Mouse (Mus musculus) cerebellum, adult 2 months (tissue): ENCODE results near the gene Hoxc10. TPM values are rescaled to one million over a fixed set of nuclear protein-coding genes. Genes with fewer than 3 reads are reported as not detected.

Experiments
- DNase-seq, 2 experiments: peaks; one replicate each; pipeline ENCODE4 v3.0.0; 2021
- H3K27ac ChIP-seq: fragments of 200-500 bp; 2 replicates; pipeline ENCODE4 v1.5.1; 2012; ENCODE audit warnings: low read length, control low read depth, inconsistent platforms; ENCODE audit not compliant: insufficient read depth
- H3K27me3 ChIP-seq: fragments of 200-500 bp; 2 replicates; pipeline ENCODE4 v1.6.1; 2012; ENCODE audit warnings: inconsistent platforms, mild to moderate bottlenecking, low read length, moderate library complexity; ENCODE audit not compliant: control insufficient read depth, insufficient read depth
- H3K4me1 ChIP-seq: fragments of 200-500 bp; 2 replicates; pipeline ENCODE4 v1.6.1; 2011; ENCODE audit warnings: low read length; ENCODE audit not compliant: control insufficient read depth, insufficient read depth
- H3K4me3 ChIP-seq: fragments of 200-500 bp; replicated peaks from 2 replicates; pipeline ENCODE3; 2011; ENCODE audit warnings: mild to moderate bottlenecking, low read depth, low read length, control low read depth; ENCODE audit not compliant: insufficient read depth
- CTCF ChIP-seq: fragments of 200-500 bp; IDR thresholded peaks from 2 replicates; pipeline ENCODE4 v1.5.1; 2011; ENCODE audit warnings: low read depth, mild to moderate bottlenecking, control low read depth, low read length, moderate library complexity, borderline replicate concordance; ENCODE audit not compliant: insufficient read depth
- POLR2A ChIP-seq: fragments of 200-500 bp; IDR thresholded peaks from 2 replicates; pipeline ENCODE4 v1.6.1; 2011; ENCODE audit warnings: low read length, control low read depth, borderline replicate concordance; ENCODE audit not compliant: insufficient read depth
- WGBS: fragments of 180-500 bp; shearing (Covaris S2); methylation state at CpG from one replicate; pipeline ENCODE4 v1.1.7; 2018; 5-methylcytosine and 5-hydroxymethylcytosine counted together
- polyA plus RNA-seq: library from polyadenylated mRNA; depleted of rRNA; stranded (reverse); fragments of >200 nt; gene quantifications from 2 replicates; pipeline ENCODE4 v1.2.3, GENCODE M21; 2012

The Hoxc10 gene
- polyA plus RNA-seq, 1 experiment, result not detected

GRCm38 (mm10) chr15:103000501-103000901, 33.9 kb downstream of the Hoxc10 start:
- no peak overlapping the region for H3K4me3 ChIP-seq
- TF ChIP-seq POLR2A, result no peak
- no peak for TF ChIP-seq CTCF
- H3K27ac ChIP-seq, result no peak overlapping the region
- no peak for DNase-seq
- peaks cover 15% of the 10 kb centered on the region; the same call in 1 of the 2 replicates for H3K27me3 ChIP-seq
- H3K4me1 ChIP-seq, result no peaks in the 10 kb centered on the region
- 7% methylated on average over 24 of the region's 24 CpGs for WGBS

- no peak for DNase-seq
- H3K4me3 ChIP-seq, result no peak overlapping the region
- H3K27ac ChIP-seq, result no peak overlapping the region
- 70% methylated on average over 2 of the region's 2 CpGs for WGBS
- H3K4me1 ChIP-seq, result no peaks in the 10 kb centered on the region
- no peak for TF ChIP-seq CTCF
- no peak for TF ChIP-seq POLR2A
- H3K27me3 ChIP-seq, result peaks cover 14% of the 10 kb centered on the region; the same call in 1 of the 2 replicates
These were observed 34.8 kb downstream of the Hoxc10 start for GRCm38 (mm10) chr15:103001370-103001769.

- WGBS, result 31% methylated on average over 4 of the region's 4 CpGs
- no peak for DNase-seq
- H3K27ac ChIP-seq, result no peak overlapping the region
- H3K27me3 ChIP-seq, result peaks cover 10% of the 10 kb centered on the region; the same call in 1 of the 2 replicates
- H3K4me3 ChIP-seq, result no peak overlapping the region
- TF ChIP-seq CTCF (no peak), POLR2A (no peak)
- H3K4me1 ChIP-seq, result no peaks in the 10 kb centered on the region
These were observed 35.6 kb downstream of the Hoxc10 start for GRCm38 (mm10) chr15:103002156-103002555.

GRCm38 (mm10) chr15:103002821-103003448, 36.3 kb downstream of the Hoxc10 start:
- no peak for TF ChIP-seq CTCF
- no peak for TF ChIP-seq POLR2A
- H3K4me3 ChIP-seq, result no peak overlapping the region
- H3K4me1 ChIP-seq, result no peaks in the 10 kb centered on the region
- DNase-seq, result no peak
- 5% methylated on average over 13 of the region's 13 CpGs for WGBS
- H3K27me3 ChIP-seq, result peaks cover 8% of the 10 kb centered on the region; the same call in 1 of the 2 replicates
- H3K27ac ChIP-seq, result no peak overlapping the region

- no peak overlapping the region for H3K27ac ChIP-seq
- H3K4me1 ChIP-seq, result no peaks in the 10 kb centered on the region
- H3K4me3 ChIP-seq, result no peak overlapping the region
- H3K27me3 ChIP-seq, result peaks cover 6% of the 10 kb centered on the region; the same call in 1 of the 2 replicates
- TF ChIP-seq POLR2A (no peak), CTCF (no peak)
- no peak for DNase-seq
- WGBS, result 3% methylated on average over 17 of the region's 17 CpGs
These were observed 38.7 kb downstream of the Hoxc10 start for GRCm38 (mm10) chr15:103005308-103005707.

- Histone ChIP-seq H3K4me3 (no peak overlapping the region), H3K4me1 (no peaks in the 10 kb centered on the region), H3K27me3 (peaks cover 10% of the 10 kb centered on the region; the same call in 1 of the 2 replicates), H3K27ac (no peak overlapping the region)
- no peak for DNase-seq
- no peak for TF ChIP-seq CTCF
- TF ChIP-seq POLR2A, result no peak
- 7% methylated on average over 5 of the region's 5 CpGs for WGBS
These were observed 39.2 kb downstream of the Hoxc10 start for GRCm38 (mm10) chr15:103005797-103006196.

- TF ChIP-seq POLR2A, result no peak
- no peak for TF ChIP-seq CTCF
- no peak overlapping the region for H3K27ac ChIP-seq
- peaks cover 8% of the 10 kb centered on the region; the same call in 1 of the 2 replicates for H3K27me3 ChIP-seq
- DNase-seq, result no peak
- WGBS, result 9% methylated on average over 1 of the region's 1 CpGs
- no peaks in the 10 kb centered on the region for H3K4me1 ChIP-seq
- H3K4me3 ChIP-seq, result no peak overlapping the region
These were observed 39.7 kb downstream of the Hoxc10 start for GRCm38 (mm10) chr15:103006326-103006725.

- no peak overlapping the region for H3K27ac ChIP-seq
- no peaks in the 10 kb centered on the region for H3K4me1 ChIP-seq
- H3K27me3 ChIP-seq, result peaks cover 19% of the 10 kb centered on the region; the same call in 1 of the 2 replicates
- H3K4me3 ChIP-seq, result no peak overlapping the region
- TF ChIP-seq CTCF (no peak), POLR2A (no peak)
- DNase-seq, result no peak
- 3% methylated on average over 27 of the region's 27 CpGs for WGBS
These were observed 42.9 kb downstream of the Hoxc10 start for GRCm38 (mm10) chr15:103009265-103010111.
